Mouse (Mus musculus) thymus, postnatal 25 days (tissue): Measurements from ENCODE around the gene Zfpm1.

Source experiments
- DNase-seq: peaks from one replicate; pipeline ENCODE4 v3.0.0; 2022

The Zfpm1 gene

GRCm38 (mm10) chr8:122350309-122351089 lies 68.6 kb downstream of the Zfpm1 start:
- no peak for DNase-seq

GRCm38 (mm10) chr8:122354157-122354556 lies 72.2 kb downstream of the Zfpm1 start:
- DNase-seq = no peak

- no peak for DNase-seq
Measured at GRCm38 (mm10) chr8:122355642-122356606, 74.0 kb downstream of the Zfpm1 start.

- no peak for DNase-seq
Measured at GRCm38 (mm10) chr8:122357202-122357601, 75.3 kb downstream of the Zfpm1 start.

GRCm38 (mm10) chr8:122357641-122358040 lies 75.7 kb downstream of the Zfpm1 start:
- DNase-seq = no peak

GRCm38 (mm10) chr8:122359111-122359775 lies 77.3 kb downstream of the Zfpm1 start:
- DNase-seq = no peak

GRCm38 (mm10) chr8:122360696-122361416 lies 78.9 kb downstream of the Zfpm1 start, which contains the start of gene Trhr2:
Gene Trhr2 (minus strand): TSS chr8:122360746.
- no peak for DNase-seq

GRCm38 (mm10) chr8:122362271-122362670 lies 80.3 kb downstream of the Zfpm1 start:
- no peak for DNase-seq

GRCm38 (mm10) chr8:122362967-122363366 lies 81.0 kb downstream of the Zfpm1 start:
- no peak for DNase-seq

GRCm38 (mm10) chr8:122368494-122368893 lies 86.6 kb downstream of the Zfpm1 start:
- DNase-seq = no peak

GRCm38 (mm10) chr8:122369665-122370064 lies 87.7 kb downstream of the Zfpm1 start:
- peak; percentile 48 for DNase-seq

- DNase-seq = no peak
Measured at GRCm38 (mm10) chr8:122371706-122372105, 89.8 kb downstream of the Zfpm1 start.

GRCm38 (mm10) chr8:122375320-122375719 lies 93.4 kb downstream of the Zfpm1 start:
- DNase-seq = no peak

GRCm38 (mm10) chr8:122375751-122376364 lies 93.9 kb downstream of the Zfpm1 start:
- DNase-seq = no peak

GRCm38 (mm10) chr8:122376365-122377231 lies 94.7 kb downstream of the Zfpm1 start, which contains the start of gene Zc3h18:
Gene Zc3h18 (plus strand): TSS chr8:122376609.
- DNase-seq = peak; percentile 99

- no peak for DNase-seq
Measured at GRCm38 (mm10) chr8:122383039-122383438, 101.1 kb downstream of the Zfpm1 start.
